Mouse (Mus musculus): ENCODE measurements around the gene Cdt1. TPM values are rescaled to one million over a fixed set of nuclear protein-coding genes. Genes with fewer than 3 reads are reported as not detected.

Cdt1 gene
- total RNA-seq, 2 experiments from 2014 or later = 1.4 to 1.9 TPM

GRCm38 (mm10) chr8:122616181-122616905 lies 48.5 kb downstream of the Cdt1 start:
- DNase-seq = no peak

GRCm38 (mm10) chr8:122617947-122618546 lies 50.2 kb downstream of the Cdt1 start:
- peak; percentile 56 to 74 for DNase-seq

- no peak for DNase-seq
Measured at GRCm38 (mm10) chr8:122618660-122619378, 51.0 kb downstream of the Cdt1 start.

- DNase-seq = no peak
Measured at GRCm38 (mm10) chr8:122620446-122620845, 52.6 kb downstream of the Cdt1 start.

GRCm38 (mm10) chr8:122622727-122623126 lies 54.9 kb downstream of the Cdt1 start, which contains the start of gene Pabpn1l:
Pabpn1l (minus strand) TSS chr8:122622739.
- DNase-seq = no peak

Small RNA genes within 50 kb of the gene (microRNA-seq; reads per million reads assigned to microRNA genes)
- gene Mir6396 = 0 reads per million in 2 experiments

Other genes starting within 250 kb of the Cdt1 start
- under 1 TPM; 0.52 to 0.56 TPM for gene Trhr2, start 207.3 kb upstream of the Cdt1 start, total RNA-seq (2021)
- 10 to 100 TPM; 38.9 to 39.1 TPM for gene Zc3h18, start 191.4 kb upstream of the Cdt1 start, total RNA-seq (2021)
- gene Il17c, start 146.0 kb upstream of the Cdt1 start, total RNA-seq (2021) = not detected
- 10 to 100 TPM; 10.0 to 10.2 TPM for gene Cyba, start 135.1 kb upstream of the Cdt1 start, total RNA-seq (2021)
- gene Mvd, start 124.6 kb upstream of the Cdt1 start, total RNA-seq (2021) = 10 to 100 TPM; 19.1 to 20.6 TPM
- gene Snai3, start 107.3 kb upstream of the Cdt1 start, total RNA-seq (2021) = not detected
- 10 to 100 TPM; 31.8 to 36.3 TPM for gene Rnf166, start 92.0 kb upstream of the Cdt1 start, total RNA-seq (2021)
- 10 to 100 TPM; 16.6 to 21.7 TPM for gene Ctu2, start 91.9 kb upstream of the Cdt1 start, total RNA-seq (2021)
- gene Piezo1, start 16.7 kb upstream of the Cdt1 start, total RNA-seq (2021) = 1 to 10 TPM; 3.1 to 4.4 TPM
- 10 to 100 TPM; 61.5 to 65.4 TPM for gene Aprt, start 8.9 kb downstream of the Cdt1 start, total RNA-seq (2021)
- 10 to 100 TPM in 1 of 2 experiments, 1 to 10 TPM in 1; 9.5 to 11.4 TPM for gene Galns, start 43.4 kb downstream of the Cdt1 start, total RNA-seq (2021)
- 10 to 100 TPM; 79.1 to 87.3 TPM for gene Trappc2l, start 43.6 kb downstream of the Cdt1 start, total RNA-seq (2021)
- gene Pabpn1l, start 54.7 kb downstream of the Cdt1 start, total RNA-seq (2021) = under 1 TPM in 1 of 2 experiments, not detected in 1; 0.35 TPM
- 10 to 100 TPM; 47.2 to 50.2 TPM for gene Cbfa2t3, start 131.1 kb downstream of the Cdt1 start, total RNA-seq (2021)
- gene Acsf3, start 207.5 kb downstream of the Cdt1 start, total RNA-seq (2021) = 10 to 100 TPM; 16.2 to 21.9 TPM

Data from layer of hippocampus, postnatal 36 days (tissue).